Mouse (Mus musculus): ENCODE results near the gene Adgrg7.
A peak's percentile ranks its signal among the peaks of the same experiment; 100 is the strongest.

Gene Adgrg7

GRCm38 (mm10) chr16:56795481-56796139 is at the start of gene Adgrg7:
TSS of gene Adgrg7 (minus strand) at chr16:56795855.
- ATAC-seq (ENCODE audit: low TSS enrichment) = no peak

GRCm38 (mm10) chr16:56842988-56843387 is 47.3 kb upstream of the Adgrg7 start:
- no peak for ATAC-seq (ENCODE audit: low TSS enrichment)

- no peak for ATAC-seq (ENCODE audit: low TSS enrichment)
Measured at GRCm38 (mm10) chr16:56833312-56833711, 37.7 kb upstream of the Adgrg7 start.

GRCm38 (mm10) chr16:56831986-56832385 is 36.3 kb upstream of the Adgrg7 start:
- ATAC-seq (ENCODE audit: low TSS enrichment) = no peak

GRCm38 (mm10) chr16:56801370-56802109 is 5.9 kb upstream of the Adgrg7 start:
- ATAC-seq (ENCODE audit: low TSS enrichment) = no peak

- no peak for ATAC-seq (ENCODE audit: low TSS enrichment)
Measured at GRCm38 (mm10) chr16:56800946-56801345, 5.3 kb upstream of the Adgrg7 start.

- peak; percentile 76 for ATAC-seq (ENCODE audit: low TSS enrichment)
Measured at GRCm38 (mm10) chr16:56800469-56800868, 4.8 kb upstream of the Adgrg7 start.

GRCm38 (mm10) chr16:56799541-56800029 is 3.9 kb upstream of the Adgrg7 start:
- no peak for ATAC-seq (ENCODE audit: low TSS enrichment)

GRCm38 (mm10) chr16:56798873-56799272 is 3.2 kb upstream of the Adgrg7 start:
- ATAC-seq (ENCODE audit: low TSS enrichment) = no peak

GRCm38 (mm10) chr16:56794383-56795144 is 1.1 kb downstream of the Adgrg7 start:
- no peak for ATAC-seq (ENCODE audit: low TSS enrichment)

- peak; percentile 65; the same call in 1 of the 2 replicates for ATAC-seq (ENCODE audit: low TSS enrichment)
Measured at GRCm38 (mm10) chr16:56793778-56794177, 1.9 kb downstream of the Adgrg7 start.

GRCm38 (mm10) chr16:56785943-56786342 is 9.7 kb downstream of the Adgrg7 start:
- no peak for ATAC-seq (ENCODE audit: low TSS enrichment)

GRCm38 (mm10) chr16:56771163-56772105 is 24.2 kb downstream of the Adgrg7 start:
- peak; percentile 88 for ATAC-seq (ENCODE audit: low TSS enrichment)

- no peak for ATAC-seq (ENCODE audit: low TSS enrichment)
Measured at GRCm38 (mm10) chr16:56729060-56729459, 66.6 kb downstream of the Adgrg7 start.

- no peak for ATAC-seq (ENCODE audit: low TSS enrichment)
Measured at GRCm38 (mm10) chr16:56724927-56725326, 70.7 kb downstream of the Adgrg7 start.

GRCm38 (mm10) chr16:56722357-56722756 is 73.3 kb downstream of the Adgrg7 start:
- ATAC-seq (ENCODE audit: low TSS enrichment) = no peak

GRCm38 (mm10) chr16:56719031-56719430 is 76.6 kb downstream of the Adgrg7 start:
- no peak for ATAC-seq (ENCODE audit: low TSS enrichment)

- ATAC-seq (ENCODE audit: low TSS enrichment) = peak; percentile 98
Measured at GRCm38 (mm10) chr16:56717224-56718200, 78.1 kb downstream of the Adgrg7 start, which contains the start of gene Tfg. TSS of gene Tfg (minus strand) at chr16:56717450.

GRCm38 (mm10) chr16:56716557-56717179 is 79.0 kb downstream of the Adgrg7 start:
- ATAC-seq (ENCODE audit: low TSS enrichment) = no peak

Measured in frontal cortex, adult (tissue).